Mouse (Mus musculus): ENCODE data around the gene Cngb1.

Cngb1 gene

DNA sequence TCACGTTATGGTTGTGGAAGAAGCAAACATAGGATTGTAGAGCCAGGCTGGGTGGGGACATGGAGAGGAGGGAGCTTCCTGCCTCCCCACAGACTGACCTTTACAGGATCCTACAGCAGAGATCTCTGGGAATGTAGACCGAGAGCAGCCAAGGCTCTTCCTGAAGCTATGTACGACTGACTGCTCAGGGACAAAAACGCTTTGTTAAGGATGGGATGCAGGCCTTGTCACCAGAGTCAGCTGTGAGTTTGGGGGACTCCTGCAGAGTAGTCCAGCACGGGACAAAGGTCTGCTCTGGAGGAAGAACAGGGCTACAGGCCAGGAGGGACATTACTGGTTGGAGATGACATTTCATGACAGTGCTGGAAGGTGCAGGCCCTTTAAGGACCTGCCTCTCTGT, 18.3 kb upstream of the Cngb1 start:
- no peak for DNase-seq (ENCODE audit: low spot score in 2 of 2)

DNA sequence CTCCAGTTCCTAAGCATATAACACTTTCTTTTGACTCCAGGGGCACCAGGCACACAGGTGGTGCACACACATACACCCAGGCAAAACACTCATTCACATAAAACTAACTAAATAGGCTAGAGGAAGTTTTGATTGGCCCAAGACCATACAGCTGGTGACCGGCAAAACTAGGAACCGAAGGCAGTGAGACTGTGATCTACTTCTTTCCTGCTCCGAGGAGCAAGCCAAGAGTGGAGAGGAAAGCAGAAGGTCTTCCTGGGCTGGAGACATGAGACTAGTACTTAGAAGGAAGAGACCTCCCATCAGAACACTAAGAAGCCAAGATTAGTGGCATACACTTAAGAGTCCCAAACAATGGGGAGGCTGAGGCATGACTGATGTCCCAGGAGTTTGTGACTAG, 16.8 kb upstream of the Cngb1 start:
- no peak for DNase-seq (ENCODE audit: low spot score in 2 of 2)

GRCm38 (mm10) chr8:95320224-95321139, 14.1 kb upstream of the Cngb1 start:
- peak; percentile 24 to 36 for DNase-seq (ENCODE audit: low spot score in 2 of 2)

- no peak for DNase-seq (ENCODE audit: low spot score in 2 of 2)
Measured at GRCm38 (mm10) chr8:95315350-95315749, 9.0 kb upstream of the Cngb1 start.

GRCm38 (mm10) chr8:95314707-95315106, 8.3 kb upstream of the Cngb1 start:
- DNase-seq (ENCODE audit: low spot score in 2 of 2), result no peak

- no peak for DNase-seq (ENCODE audit: low spot score in 2 of 2)
Measured at GRCm38 (mm10) chr8:95313857-95314256, 7.5 kb upstream of the Cngb1 start.

GRCm38 (mm10) chr8:95312836-95313235, 6.5 kb upstream of the Cngb1 start:
- no peak for DNase-seq (ENCODE audit: low spot score in 2 of 2)

DNA sequence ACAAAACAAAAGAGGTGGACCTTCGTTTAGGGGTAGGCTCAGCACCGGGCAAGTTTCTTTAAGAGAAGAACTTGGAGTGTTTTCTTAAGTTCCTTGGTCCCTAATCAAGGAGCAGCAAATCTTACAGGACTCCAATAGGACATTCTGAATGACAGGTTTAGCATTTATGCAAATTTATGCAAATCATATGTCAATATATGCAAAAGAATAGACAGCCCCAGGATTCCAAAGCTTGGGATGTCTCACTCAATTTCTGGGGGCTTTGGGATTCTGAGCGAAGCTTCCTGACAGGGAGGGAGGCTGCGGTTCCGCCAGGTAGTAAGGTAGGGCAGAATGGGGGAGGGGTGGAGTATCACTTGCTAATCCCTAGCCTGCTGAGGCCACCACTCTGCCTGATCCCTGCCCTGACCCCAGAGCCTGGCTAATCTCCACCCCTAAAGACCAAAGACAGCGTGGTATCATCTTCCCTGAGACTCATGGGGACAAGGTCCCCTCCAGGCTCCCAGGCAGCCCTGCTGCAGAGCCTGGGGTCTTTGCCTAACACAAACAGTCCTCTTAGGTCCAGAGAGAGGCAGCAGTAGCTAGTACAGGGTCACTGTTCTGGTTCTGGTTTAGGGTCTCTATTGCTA, 4.1 kb upstream of the Cngb1 start, which contains the start of gene Tepp:
Gene Tepp, plus strand, starts transcription at position 225 of the 629 bp plus-strand sequence.
- no peak for DNase-seq (ENCODE audit: low spot score in 2 of 2)

GRCm38 (mm10) chr8:95305526-95305925, 859 bp downstream of the Cngb1 start:
- no peak for DNase-seq (ENCODE audit: low spot score in 2 of 2)

DNA sequence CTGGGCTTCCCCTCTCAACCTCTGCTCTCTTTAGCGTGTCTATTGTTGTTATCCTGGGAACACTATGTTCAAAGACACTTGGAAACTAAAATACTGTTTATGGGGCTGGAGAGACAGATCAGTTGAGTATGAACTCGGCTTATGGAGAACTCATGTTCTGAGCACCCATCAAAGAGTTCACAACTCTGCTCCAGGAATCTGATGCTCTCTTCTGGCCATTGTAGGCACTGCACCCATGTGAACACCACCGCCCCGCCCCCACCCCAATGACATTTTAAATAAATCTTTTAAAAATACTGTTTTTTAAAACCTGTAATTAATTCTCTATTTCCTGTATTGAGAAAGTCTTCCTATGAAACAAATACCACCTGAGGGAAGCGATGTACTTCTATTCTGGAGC, 4.0 kb downstream of the Cngb1 start:
- DNase-seq (ENCODE audit: low spot score in 2 of 2), result no peak

- no peak for DNase-seq (ENCODE audit: low spot score in 2 of 2)
Measured at GRCm38 (mm10) chr8:95293891-95294290, 12.5 kb downstream of the Cngb1 start.

- no peak for DNase-seq (ENCODE audit: low spot score in 2 of 2)
Measured at GRCm38 (mm10) chr8:95293172-95293571, 13.2 kb downstream of the Cngb1 start.

- DNase-seq (ENCODE audit: low spot score in 2 of 2), result no peak
Measured at GRCm38 (mm10) chr8:95289066-95289650, 17.2 kb downstream of the Cngb1 start.

DNA sequence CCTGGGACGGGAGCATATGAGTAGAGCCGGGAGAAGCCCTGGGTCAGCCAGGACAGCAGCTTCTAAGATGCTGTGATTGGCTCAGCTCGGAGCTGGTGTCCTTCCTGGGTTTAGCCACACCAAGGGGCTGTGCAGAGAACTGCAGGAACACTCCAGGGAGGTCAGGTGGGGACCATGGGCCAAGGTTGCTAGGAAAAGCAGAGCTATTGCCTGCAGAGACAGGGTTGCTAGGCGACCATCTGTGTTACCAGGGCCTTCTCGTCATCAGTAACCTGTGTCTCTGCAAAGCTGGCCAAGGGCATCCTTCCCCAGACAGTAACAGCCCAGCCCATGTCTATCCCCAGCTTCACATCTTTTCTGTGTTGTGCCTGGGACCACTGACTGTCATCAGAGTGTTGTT, 24.9 kb downstream of the Cngb1 start:
- peak in 1 of 2 experiments; percentile 5 for DNase-seq (ENCODE audit: low spot score in 2 of 2)

- no peak for DNase-seq (ENCODE audit: low spot score in 2 of 2)
Measured at GRCm38 (mm10) chr8:95272871-95273270, 33.5 kb downstream of the Cngb1 start.

- no peak for DNase-seq (ENCODE audit: low spot score in 2 of 2)
Measured at GRCm38 (mm10) chr8:95271841-95272240, 34.5 kb downstream of the Cngb1 start.

GRCm38 (mm10) chr8:95270501-95270900, 35.9 kb downstream of the Cngb1 start:
- no peak for DNase-seq (ENCODE audit: low spot score in 2 of 2)

- no peak for DNase-seq (ENCODE audit: low spot score in 2 of 2)
Measured at GRCm38 (mm10) chr8:95262181-95262580, 44.2 kb downstream of the Cngb1 start.

DNA sequence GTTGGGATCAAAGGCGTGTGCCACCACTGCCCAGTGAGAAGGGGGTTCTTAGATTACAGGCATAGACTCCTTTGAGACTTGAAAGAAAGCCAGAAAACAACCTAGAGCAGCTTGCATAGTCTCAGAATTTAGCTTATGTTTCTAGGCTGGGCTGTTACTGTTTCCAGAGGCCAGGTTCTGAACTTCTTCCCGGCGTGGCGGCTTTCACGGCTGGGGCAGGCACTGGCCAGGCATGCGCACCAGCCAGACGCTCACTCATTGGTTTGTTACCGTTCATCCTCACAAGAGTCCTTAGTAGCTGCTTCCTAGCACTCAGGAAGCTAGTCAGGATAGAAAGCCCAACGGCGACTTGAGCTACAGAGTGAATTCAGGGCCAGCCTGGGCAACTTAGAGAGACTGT, 50.8 kb downstream of the Cngb1 start:
- no peak for DNase-seq (ENCODE audit: low spot score in 2 of 2)

DNA sequence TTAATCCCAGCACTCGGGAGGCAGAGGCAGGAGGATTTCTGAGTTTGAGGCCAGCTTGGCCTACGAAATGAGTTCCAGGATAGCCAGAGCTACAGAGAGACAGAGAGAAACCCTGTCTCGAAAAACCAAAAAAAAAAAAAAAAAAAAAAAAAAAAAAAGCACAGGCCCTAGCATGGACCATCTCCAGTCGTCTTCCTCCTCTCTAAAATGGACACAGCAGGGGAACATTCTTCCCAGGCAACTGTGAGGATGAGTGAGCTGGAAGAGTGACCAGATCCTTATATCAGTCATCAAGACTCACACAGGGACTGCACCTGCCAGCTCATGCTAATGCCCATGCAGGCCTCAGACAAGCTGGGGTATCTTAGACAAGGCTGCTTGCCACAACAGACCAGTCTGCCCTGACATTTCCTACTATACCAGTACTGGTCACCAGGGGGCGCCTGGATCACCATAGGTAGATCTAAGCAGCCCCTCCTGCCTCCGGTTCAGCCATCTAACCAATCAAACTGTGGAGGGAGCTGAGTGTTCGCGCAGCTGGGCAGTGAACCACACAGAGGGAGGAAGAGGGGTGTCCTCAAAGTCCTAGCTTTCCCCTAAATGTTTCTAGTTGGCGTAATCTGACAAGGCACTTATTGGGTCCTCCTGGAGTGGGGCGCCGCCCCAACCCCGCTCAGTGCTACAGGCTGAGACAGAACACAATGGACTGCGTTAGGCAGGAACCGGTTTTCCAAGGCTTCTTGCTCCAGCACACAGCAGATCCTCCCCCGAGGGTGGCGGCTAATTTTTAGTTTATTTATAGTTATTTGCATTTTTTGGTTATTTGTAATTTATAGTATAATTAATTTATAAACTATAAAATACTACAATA, 51.6 kb downstream of the Cngb1 start:
- DNase-seq (ENCODE audit: low spot score in 2 of 2), result peak; percentile 99

DNA sequence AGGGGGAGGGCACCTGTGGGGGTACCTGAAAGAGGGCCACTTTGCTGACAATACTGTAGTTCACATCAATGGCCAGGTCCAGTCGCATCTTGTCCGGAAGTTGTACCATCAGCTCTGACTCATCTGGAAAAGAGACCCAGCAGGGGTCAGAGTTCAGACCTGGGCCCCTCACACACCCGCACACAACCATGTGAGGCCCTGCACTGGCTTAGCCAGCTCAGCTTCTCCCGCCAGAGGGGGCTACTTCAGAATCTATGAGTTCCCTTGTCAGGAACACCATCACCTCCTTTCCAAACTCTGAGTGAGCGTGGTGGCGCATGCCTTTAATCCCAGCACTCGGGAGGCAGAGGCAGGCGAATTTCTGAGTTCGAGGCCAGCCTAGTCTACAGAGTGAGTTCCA, 54.3 kb downstream of the Cngb1 start:
- no peak for DNase-seq (ENCODE audit: low spot score in 2 of 2)

GRCm38 (mm10) chr8:95249847-95250246, 56.5 kb downstream of the Cngb1 start:
- DNase-seq (ENCODE audit: low spot score in 2 of 2), result no peak
